Mouse (Mus musculus): ENCODE measurements around the gene Kcnc4.

DNA sequence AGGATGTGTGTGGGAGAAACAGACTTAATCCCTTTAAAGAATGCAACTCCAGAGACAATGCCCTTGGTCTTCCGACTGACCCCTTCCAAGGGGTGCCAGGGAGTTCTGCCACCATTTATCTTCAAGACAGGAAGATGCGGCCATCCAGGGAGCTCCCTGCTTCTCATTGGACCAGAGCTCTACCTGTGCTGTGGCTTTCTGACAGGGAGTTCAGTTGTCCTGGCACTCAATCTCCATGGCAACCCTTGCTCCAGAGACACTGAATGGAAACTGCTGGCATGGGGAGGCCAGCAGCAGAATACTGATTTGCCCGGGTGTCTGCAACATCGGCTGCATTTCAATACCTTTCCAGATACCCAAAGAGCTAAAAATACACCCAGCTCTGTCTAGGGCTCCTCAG is 47.7 kb downstream of the Kcnc4 start:
- TF ChIP-seq CTCF (IDR thresholded peaks at IDR 0.05; ENCODE audit: extremely low read depth, insufficient read length, insufficient replicate concordance, low read depth, low read length) (no peak), POLR2A (IDR thresholded peaks at IDR 0.05; ENCODE audit: low read depth, low read length) (no peak)
